Mouse (Mus musculus) naive thymus-derived CD4-positive, alpha-beta T cell, adult 2 months (primary cell): ENCODE results near the gene Eno3.
A peak's percentile ranks its signal among the peaks of the same experiment; 100 is the strongest.

Experiments used
- DNase-seq: peaks from one replicate; pipeline ENCODE4 v3.0.0-alpha.2; 2011; ENCODE audit warnings: low read depth

Eno3 gene

DNA sequence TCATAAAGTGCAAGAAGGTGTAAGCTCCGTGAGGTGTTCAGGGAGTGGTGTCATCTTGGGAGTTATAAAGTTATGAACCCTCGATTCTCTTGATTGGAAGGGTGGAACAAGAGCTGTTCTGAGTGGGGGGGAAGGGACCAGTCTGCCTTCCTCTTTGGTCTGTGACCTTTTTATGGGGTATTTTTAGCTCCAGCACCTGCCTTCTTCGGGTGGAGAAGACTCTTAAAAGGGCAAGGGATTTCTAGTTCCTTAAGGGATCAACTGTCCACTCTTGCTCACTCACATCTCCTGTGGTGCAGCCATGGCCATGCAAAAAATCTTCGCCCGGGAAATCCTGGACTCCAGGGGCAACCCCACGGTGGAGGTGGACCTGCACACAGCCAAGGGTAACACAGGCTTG, 571 bp downstream of the Eno3 start:
- no peak for DNase-seq

GRCm38 (mm10) chr11:70657991-70658390, 989 bp downstream of the Eno3 start:
- no peak for DNase-seq

GRCm38 (mm10) chr11:70658521-70658920, 1.5 kb downstream of the Eno3 start:
- DNase-seq, result no peak

GRCm38 (mm10) chr11:70658942-70659341, 1.9 kb downstream of the Eno3 start:
- no peak for DNase-seq

GRCm38 (mm10) chr11:70660571-70660970, 3.6 kb downstream of the Eno3 start:
- no peak for DNase-seq

DNA sequence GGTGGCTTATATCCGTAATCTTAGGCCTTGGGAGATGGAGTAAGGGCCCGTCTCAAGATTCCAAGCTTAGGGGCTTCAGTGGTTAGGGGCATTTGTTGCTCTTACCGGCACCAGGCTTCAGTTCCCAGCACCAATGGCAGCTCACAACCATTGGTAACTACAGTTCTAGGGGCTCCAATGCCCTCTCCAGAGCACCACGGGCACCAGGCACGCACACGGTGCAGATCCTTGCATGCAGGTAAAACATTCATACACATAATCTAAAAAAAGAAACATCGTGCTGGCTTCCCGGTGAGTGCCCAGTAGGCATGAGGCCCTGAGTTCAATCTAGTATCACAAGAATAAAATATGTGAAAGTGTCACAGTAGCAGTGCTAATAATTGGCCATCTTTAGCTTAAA, 6.1 kb downstream of the Eno3 start:
- no peak for DNase-seq

GRCm38 (mm10) chr11:70663957-70664356, 7.0 kb downstream of the Eno3 start:
- no peak for DNase-seq

- peak; percentile 27 for DNase-seq
Observed at GRCm38 (mm10) chr11:70664741-70665140, 7.7 kb downstream of the Eno3 start.

DNA sequence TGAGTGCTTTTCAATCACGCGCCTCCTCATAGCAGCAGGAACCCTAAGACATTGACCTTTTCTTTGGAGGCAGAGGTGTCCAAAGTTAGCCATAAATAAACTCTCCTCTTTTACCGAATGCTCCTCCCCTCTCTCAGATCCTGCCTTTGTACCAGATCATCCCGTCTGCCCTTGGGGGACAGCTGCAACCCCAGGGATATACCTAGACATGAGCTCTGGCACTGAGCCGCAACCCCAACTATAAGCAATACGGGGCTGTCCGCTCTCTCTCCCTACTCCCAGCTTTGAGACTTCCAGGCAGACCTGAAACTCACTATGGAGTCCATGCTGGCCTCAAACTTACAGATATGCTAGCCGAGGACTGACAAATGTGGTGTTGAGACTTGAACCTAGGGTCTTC, 9.7 kb downstream of the Eno3 start:
- no peak for DNase-seq

GRCm38 (mm10) chr11:70667271-70668150, 10.5 kb downstream of the Eno3 start:
- DNase-seq, result peak; percentile 24

DNA sequence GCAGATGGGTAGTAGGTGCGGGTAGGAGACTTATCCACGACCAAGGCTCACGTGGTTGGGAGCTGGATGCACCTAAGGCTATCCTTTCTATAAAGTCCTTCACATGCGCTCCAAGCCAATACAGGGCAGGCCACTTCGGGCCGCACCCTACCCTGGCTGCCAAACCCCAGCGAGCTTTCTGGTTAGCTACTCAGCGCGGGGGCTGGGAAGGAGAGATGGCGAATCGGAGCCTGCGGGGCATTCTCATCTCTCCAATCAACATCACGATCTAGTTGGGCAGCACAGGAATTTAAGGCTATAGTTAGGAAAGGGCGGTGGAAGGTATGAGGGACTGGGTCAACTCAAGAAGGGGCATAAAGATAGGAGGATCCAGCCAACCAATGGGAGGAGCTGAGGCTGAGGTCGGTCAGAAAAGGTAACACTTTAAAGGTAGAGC, 11.4 kb downstream of the Eno3 start:
- no peak for DNase-seq

GRCm38 (mm10) chr11:70668771-70669505, 11.9 kb downstream of the Eno3 start, which contains the start of gene Spag7:
Gene Spag7 (minus strand): TSS chr11:70669416.
- DNase-seq, result peak; percentile 98

- DNase-seq, result peak; percentile 92
Observed at GRCm38 (mm10) chr11:70669582-70670345, 12.8 kb downstream of the Eno3 start.

DNA sequence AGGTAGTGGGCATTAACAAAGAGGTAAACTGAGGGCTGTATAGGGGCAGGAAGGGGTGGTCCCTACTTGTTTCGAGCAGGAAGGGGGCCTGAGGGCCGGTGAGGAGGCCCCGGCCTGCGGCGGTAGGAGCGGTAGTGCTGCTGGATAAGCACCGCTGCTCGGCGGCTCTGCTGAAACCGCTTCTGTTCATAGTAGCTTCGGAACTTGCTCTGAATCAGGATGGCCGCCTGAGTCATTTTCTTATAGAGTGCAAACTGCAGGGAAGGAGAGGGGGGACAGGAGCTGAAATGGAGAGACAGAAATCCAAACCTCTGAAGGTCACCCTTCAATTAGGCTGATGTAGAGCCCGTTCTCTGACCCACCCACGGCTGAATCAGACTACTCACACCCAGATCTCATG, 13.5 kb downstream of the Eno3 start:
- no peak for DNase-seq

GRCm38 (mm10) chr11:70671333-70672047, 14.5 kb downstream of the Eno3 start:
- DNase-seq, result no peak

- no peak for DNase-seq
Observed at GRCm38 (mm10) chr11:70674014-70674413, 17.0 kb downstream of the Eno3 start.

GRCm38 (mm10) chr11:70674501-70674900, 17.5 kb downstream of the Eno3 start:
- no peak for DNase-seq

DNA sequence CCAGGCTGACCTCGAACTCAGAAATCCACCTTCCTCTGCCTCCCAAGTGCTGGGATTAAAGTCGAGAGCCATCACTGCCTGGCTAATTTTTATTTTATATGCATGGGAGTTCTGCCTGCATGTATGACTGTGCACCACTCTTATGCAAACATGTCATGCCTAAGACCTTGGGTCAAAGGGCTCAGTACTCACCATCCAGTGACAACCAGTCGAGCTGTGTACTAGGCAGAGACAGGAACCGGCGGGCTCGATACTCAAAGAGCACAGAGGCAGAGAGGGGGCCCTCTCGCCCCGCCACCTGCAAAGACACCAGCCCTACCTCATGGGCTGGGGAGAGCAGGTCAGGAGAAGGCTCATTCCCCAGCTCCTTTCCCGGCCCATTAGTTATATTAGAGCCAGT, 21.1 kb downstream of the Eno3 start:
- DNase-seq, result no peak

DNA sequence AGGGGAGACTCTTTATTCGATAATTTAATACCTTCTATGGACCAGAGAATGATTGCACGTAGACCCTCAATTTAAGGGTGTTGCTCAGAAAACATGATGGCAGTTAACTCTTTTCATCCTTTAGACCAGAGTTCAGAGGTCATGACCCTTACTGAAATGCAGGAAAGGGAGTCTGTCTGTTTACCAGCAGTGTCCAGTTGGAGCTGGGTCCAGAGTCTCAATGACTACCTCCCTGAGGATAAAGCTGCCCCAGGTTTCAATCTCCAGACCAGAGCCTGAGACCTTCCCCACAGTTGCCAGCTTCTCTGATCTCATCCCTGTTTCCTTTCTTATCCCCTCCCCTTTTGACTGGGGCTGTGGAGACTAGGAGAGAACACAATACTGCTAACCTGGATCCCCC, 21.6 kb downstream of the Eno3 start:
- DNase-seq, result no peak

- no peak for DNase-seq
Observed at GRCm38 (mm10) chr11:70679361-70679760, 22.4 kb downstream of the Eno3 start.

- DNase-seq, result no peak
Observed at GRCm38 (mm10) chr11:70679894-70680293, 22.9 kb downstream of the Eno3 start.

DNA sequence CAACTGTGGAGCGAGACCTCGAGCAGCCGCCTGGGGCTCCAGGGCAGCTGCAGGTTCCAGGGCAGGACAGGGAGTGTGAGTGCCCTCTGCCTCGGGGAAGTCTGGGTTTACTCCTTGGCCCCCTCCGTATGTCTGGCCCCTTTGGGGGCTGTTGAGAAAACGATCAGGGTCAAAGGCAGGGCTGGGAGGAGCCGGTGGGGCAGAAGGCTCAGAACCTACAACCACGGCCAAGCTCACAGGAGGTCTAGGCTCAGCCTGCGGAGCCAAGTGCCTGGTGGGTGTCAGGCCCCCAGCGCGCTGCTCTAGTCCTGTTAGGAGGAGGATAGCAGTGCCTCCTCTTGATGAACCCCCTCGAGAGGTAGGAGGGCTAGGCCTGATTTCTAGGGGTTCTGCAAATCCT, 24.2 kb downstream of the Eno3 start:
- no peak for DNase-seq
